Mouse (Mus musculus) intestine, embryonic 15.5 days (tissue): ENCODE data around the gene Shc2. TPM values are rescaled to one million over a fixed set of nuclear protein-coding genes. Genes with fewer than 3 reads are reported as not detected.

Experiments
- ATAC-seq: fragments of 200-750 bp; cut with Nextera tagmentation; 2 replicates; pipeline ENCODE4 v1.8.0; 2017; ENCODE audit warnings: moderate TSS enrichment, moderate library complexity
- H3K27ac ChIP-seq: fragments of 300-500 bp; sonication (generic); 2 replicates; pipeline ENCODE4 v1.5.1; 2015; ENCODE audit warnings: mild to moderate bottlenecking, inconsistent platforms
- H3K27me3 ChIP-seq: fragments of 300-500 bp; sonication (generic); replicated peaks from 2 replicates; pipeline ENCODE4 v1.6.1; 2015; ENCODE audit warnings: inconsistent platforms
- H3K36me3 ChIP-seq: fragments of 300-500 bp; sonication (generic); 2 replicates; pipeline ENCODE4 v1.6.1; 2015; ENCODE audit warnings: inconsistent platforms
- H3K4me1 ChIP-seq: fragments of 300-500 bp; sonication (generic); replicated peaks from 2 replicates; pipeline ENCODE4 v1.6.1; 2015; ENCODE audit warnings: inconsistent platforms
- H3K4me2 ChIP-seq: fragments of 300-500 bp; sonication (generic); replicated peaks from 2 replicates; pipeline ENCODE4 v1.6.1; 2015; ENCODE audit warnings: mild to moderate bottlenecking, inconsistent platforms
- H3K4me3 ChIP-seq: fragments of 300-500 bp; sonication (generic); replicated peaks from 2 replicates; pipeline ENCODE4 v1.5.1; 2015; ENCODE audit warnings: inconsistent platforms
- H3K9ac ChIP-seq: fragments of 300-500 bp; sonication (generic); 2 replicates; pipeline ENCODE4 v1.6.1; 2015; ENCODE audit warnings: inconsistent platforms
- H3K9me3 ChIP-seq: fragments of 300-500 bp; sonication (generic); 2 replicates; pipeline ENCODE4 v1.6.1; 2016; ENCODE audit warnings: inconsistent platforms
- WGBS: fragments of 180-500 bp; shearing (Covaris S2); methylation state at CpG from one replicate; pipeline ENCODE4 v1.1.7; 2015; 5-methylcytosine and 5-hydroxymethylcytosine counted together
- polyA plus RNA-seq: library from polyadenylated mRNA; unstranded; fragments of >200 nt; fragmentation: Nextera tagmentation; extraction: Ambion mirVana; gene quantifications from 2 replicates; pipeline ENCODE4 v1.2.1, GENCODE M21; 2015

Gene Shc2
- polyA plus RNA-seq, 1 experiment from 2014 or later: 8.2 TPM

DNA sequence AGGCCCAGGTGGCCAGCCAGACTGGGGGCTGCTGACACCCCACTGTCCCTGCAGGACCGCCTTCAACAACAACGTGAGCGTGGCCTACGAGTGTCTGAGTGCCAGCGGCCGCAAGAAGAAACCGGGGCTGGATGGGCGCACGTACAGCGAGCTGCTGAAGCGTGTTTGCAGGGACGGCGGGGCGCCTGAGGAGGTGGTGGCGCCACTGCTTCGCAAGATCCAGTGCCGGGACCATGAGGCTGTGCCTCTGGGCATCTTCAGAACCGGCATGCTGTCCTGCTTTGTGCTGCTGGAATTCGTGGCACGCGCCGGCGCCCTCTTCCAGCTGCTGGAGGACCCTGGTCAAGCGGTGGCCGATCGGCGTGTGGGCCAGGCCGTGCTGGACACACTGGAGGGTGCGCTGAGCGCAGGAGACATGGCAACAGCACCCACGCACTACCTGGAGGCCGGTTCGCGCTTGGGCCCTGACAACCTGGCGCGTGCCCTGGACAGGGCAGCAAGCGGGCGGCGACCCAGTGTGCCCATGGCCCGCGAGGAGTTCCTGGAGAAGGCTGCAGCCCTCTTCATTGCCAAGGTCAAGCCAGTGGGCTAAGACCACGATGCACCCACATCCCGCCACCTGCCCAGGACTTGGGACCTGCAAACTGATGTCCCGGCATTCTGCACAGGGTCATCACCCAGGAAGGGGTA lies 37.8 kb upstream of the Shc2 start:
- Histone ChIP-seq H3K27me3 (no peaks in the 10 kb centered on the region), H3K27ac (no peak overlapping the region), H3K36me3 (no peaks in the 10 kb centered on the region), H3K4me3 (no peak overlapping the region), H3K9ac (no peak overlapping the region), H3K9me3 (no peaks in the 10 kb centered on the region), H3K4me1 (peaks cover 16% of the 10 kb centered on the region), H3K4me2 (no peak overlapping the region)
- 63% methylated on average over 44 of the region's 44 CpGs for WGBS
- no peak for ATAC-seq

DNA sequence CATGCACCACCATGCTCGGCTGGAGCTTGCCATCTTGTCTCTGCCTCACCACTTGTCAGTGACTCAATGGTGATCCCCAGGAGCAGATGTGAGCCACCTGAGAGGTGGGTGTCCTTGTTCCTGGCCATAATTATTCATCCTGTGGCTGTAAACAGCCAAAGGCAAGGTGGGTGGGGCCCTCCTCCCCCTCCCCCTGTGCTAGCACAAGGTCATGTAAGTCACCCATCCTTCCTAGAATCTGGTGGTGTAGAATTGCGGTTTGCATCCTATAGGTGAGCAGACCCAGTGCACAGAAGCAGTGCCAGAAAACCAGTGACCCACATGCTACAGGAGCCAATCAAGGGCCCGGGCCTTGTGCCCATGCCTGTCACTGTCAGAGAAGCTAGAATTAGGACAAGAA lies 35.3 kb upstream of the Shc2 start:
- Histone ChIP-seq H3K4me3 (no peak overlapping the region), H3K27ac (no peak overlapping the region), H3K4me1 (peaks cover 19% of the 10 kb centered on the region), H3K36me3 (no peaks in the 10 kb centered on the region), H3K27me3 (no peaks in the 10 kb centered on the region), H3K4me2 (no peak overlapping the region), H3K9me3 (no peaks in the 10 kb centered on the region), H3K9ac (no peak overlapping the region)
- WGBS: 92% methylated on average over 3 of the region's 3 CpGs
- no peak for ATAC-seq

DNA sequence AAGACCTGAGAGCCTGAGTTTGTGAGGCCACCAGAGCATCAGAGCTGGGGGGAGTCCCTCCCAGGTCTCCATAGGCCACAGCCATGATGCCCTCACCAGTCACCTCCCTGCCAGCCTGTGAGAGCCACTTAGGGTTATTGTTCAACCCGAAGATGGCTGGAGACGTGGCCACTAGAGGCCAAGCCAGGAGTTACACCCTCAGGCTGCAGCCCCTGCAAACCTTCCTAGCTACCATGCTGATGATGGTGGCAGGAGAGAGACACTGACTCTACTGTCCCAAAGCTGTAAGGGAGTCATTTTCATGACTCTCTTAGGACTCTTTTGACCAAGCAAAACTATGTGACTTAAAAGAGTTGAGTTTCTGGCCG lies 34.4 kb upstream of the Shc2 start:
- 51% methylated on average over 3 of the region's 3 CpGs for WGBS
- Histone ChIP-seq H3K4me3 (no peak overlapping the region), H3K9me3 (no peaks in the 10 kb centered on the region), H3K4me2 (peak overlapping the region; percentile 74; the same call in 1 of the 2 replicates), H3K27ac (peak overlapping the region; percentile 65; the same call in 1 of the 2 replicates), H3K4me1 (peaks cover 19% of the 10 kb centered on the region), H3K9ac (no peak overlapping the region), H3K27me3 (no peaks in the 10 kb centered on the region), H3K36me3 (no peaks in the 10 kb centered on the region)
- ATAC-seq: no peak

DNA sequence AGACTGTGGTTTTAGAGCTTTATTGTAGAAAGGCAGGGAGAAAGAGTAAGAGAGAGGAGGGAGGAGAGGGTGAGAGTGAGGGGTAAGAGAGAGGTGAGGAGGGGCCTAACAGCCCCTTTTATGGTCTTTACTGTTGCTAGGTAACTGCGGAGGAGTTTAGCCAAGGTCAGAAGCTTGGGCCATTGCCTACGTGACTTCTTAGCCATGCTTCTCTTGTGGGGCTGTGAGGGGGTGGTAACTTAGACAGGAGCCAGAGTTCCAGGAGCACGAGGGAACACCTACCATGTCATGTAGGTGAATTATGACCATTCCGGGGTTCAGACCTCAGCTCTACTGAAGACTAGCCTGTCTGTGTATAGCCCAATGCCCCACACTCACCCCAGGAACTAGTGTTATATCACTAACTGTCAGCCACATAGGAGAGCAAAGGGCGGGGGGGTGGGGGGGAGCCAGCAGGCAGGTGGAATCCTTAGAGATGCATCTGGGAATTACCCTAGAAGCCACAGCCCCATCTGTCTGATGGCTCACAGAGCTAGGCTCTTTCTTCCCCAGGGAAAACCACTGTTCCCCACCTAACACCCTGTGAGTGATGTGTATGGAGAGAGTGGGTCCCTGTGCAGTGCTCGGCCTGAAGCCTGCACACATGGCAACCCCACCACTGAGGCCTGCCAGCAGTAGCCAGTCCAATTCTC lies 33.8 kb upstream of the Shc2 start:
- no peak overlapping the region for H3K9ac ChIP-seq
- ATAC-seq: no peak
- H3K27me3 ChIP-seq: no peaks in the 10 kb centered on the region
- no peaks in the 10 kb centered on the region for H3K9me3 ChIP-seq
- peaks cover 19% of the 10 kb centered on the region for H3K4me1 ChIP-seq
- peak overlapping the region; percentile 4; the same call in 1 of the 2 replicates for H3K4me3 ChIP-seq
- peak overlapping the region; percentile 74 for H3K4me2 ChIP-seq
- no peaks in the 10 kb centered on the region for H3K36me3 ChIP-seq
- WGBS: 32% methylated on average over 6 of the region's 6 CpGs
- peak overlapping the region; percentile 65 for H3K27ac ChIP-seq

DNA sequence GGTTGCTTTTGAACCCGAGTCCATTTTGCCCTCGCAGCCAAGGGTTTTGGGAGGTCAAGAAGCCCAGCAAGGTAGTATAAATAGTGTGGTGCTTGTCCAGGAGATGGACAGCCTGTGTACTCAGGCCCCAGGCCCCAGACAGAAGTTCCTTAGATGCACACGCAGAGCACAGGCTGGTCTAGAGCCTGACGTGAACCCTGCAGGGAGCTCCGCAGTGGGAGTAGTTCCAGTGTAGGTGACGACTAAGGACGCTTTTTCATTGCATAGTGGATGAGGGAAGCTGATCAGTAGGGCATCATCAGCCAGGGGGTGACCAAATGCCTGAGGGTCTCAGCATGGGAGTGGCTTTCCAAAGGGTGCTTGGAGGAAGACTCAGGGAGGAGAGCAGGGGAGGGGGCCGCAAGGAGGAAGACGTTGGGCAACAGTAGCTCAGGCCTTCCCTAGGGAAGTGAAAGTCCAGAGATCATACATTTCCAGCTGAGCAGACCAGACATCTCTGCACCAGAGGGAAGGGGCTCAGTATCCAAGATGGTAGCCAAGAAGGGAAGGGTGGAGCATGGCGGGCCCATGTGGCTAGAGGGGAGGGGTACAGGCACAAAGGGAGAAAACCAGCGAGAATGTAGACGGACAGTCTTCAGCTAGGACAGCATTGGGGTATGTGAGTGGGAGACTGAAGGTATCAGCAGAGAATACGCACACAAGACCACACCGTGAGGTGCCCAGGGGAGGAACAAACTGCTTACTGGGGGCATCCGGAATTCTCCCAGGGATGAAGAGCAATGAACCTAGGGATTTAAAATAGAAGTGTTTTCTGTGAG lies 32.6 kb upstream of the Shc2 start:
- Histone ChIP-seq H3K9ac (peak overlapping the region; percentile 75), H3K27me3 (no peaks in the 10 kb centered on the region), H3K4me3 (peak overlapping the region; percentile 87), H3K4me1 (peaks cover 19% of the 10 kb centered on the region), H3K4me2 (peak overlapping the region; percentile 74), H3K27ac (peak overlapping the region; percentile 90), H3K36me3 (no peaks in the 10 kb centered on the region), H3K9me3 (no peaks in the 10 kb centered on the region)
- peak; percentile 27 for ATAC-seq
- 29% methylated on average over 15 of the region's 15 CpGs for WGBS

DNA sequence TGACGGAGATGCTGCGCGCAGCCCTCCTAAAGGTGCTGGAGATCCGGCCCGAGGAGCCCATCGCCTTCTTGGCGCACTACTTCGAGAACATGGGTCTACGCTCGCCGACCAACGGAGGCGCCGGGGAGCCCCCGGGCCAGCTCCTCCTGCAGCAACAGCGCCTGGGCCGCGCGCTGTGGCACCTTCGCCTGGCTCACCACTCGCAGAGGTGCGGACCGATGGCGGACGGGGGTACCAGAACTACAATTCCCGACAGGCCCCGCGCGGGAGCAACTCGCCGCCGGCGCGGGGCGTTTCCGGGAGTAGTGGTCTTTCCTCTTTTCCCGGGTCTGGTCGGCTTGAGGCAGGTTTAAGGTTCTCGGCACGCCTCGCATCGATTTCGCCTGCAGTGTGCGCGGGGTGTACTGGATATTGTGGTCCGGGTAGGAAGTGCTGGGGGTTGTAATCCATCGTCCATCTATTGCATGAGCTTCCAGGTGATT lies 31.9 kb upstream of the Shc2 start:
- no peaks in the 10 kb centered on the region for H3K27me3 ChIP-seq
- H3K4me2 ChIP-seq: peak overlapping the region; percentile 74
- no peaks in the 10 kb centered on the region for H3K36me3 ChIP-seq
- H3K27ac ChIP-seq: peak overlapping the region; percentile 90
- under 1% methylated on average over 47 of the region's 47 CpGs for WGBS
- no peaks in the 10 kb centered on the region for H3K9me3 ChIP-seq
- peak overlapping the region; percentile 87 for H3K4me3 ChIP-seq
- H3K9ac ChIP-seq: peak overlapping the region; percentile 75
- peak; percentile 73 for ATAC-seq
- H3K4me1 ChIP-seq: peaks cover 19% of the 10 kb centered on the region

DNA sequence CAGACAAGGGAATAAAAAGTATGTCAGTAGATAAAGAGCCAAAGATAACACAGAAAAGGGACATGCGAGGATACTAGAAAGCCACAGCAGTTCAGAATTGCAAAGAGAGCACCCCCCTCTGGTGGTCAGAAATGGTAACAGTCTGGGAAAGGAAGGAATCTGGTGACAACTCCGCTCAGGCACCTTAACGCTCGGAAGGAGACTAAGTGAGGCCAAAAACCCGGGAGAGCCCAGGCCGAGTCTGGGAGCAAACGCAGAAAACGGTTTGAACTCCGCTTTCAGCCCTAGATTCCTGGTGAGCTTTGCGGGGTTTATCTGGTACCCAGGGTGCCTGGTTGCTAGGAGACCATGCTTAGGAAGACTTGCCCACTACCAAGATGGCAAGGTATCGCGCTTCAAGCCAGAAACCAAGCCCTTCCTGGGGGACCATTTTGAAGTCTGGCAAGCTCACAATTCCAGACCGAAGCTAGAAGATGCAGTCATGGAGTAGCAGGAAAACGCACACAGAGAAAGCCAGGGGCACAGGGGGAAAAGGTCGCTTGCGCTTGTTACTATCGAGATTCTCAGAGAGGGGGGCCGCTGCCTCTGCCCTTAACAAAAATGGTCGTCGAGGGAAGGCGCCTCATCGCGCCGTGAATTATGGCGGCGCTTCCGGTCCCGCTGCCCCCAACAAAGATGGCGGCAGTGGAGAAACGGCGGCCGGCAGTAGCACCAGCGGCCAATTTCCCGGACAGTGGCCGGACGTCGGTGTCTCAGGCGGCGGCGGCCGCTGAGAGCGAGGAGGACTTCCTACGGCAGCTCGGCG lies 31.3 kb upstream of the Shc2 start, which contains the start of gene Tpgs1:
Gene Tpgs1, plus strand, starts transcription at position 599 of the 805 bp plus-strand sequence.
- ATAC-seq: peak; percentile 83
- Histone ChIP-seq H3K27me3 (no peaks in the 10 kb centered on the region), H3K9ac (peak within 1 kb of the TSS; percentile 75), H3K4me2 (peak within 1 kb of the TSS; percentile 74), H3K4me3 (peak within 1 kb of the TSS; percentile 87), H3K4me1 (peaks cover 21% of the 10 kb centered on the region), H3K27ac (peak within 1 kb of the TSS; percentile 90), H3K9me3 (no peaks in the 10 kb centered on the region), H3K36me3 (no peaks in the 10 kb centered on the region)
- under 1% methylated on average over 45 of the region's 45 CpGs for WGBS

DNA sequence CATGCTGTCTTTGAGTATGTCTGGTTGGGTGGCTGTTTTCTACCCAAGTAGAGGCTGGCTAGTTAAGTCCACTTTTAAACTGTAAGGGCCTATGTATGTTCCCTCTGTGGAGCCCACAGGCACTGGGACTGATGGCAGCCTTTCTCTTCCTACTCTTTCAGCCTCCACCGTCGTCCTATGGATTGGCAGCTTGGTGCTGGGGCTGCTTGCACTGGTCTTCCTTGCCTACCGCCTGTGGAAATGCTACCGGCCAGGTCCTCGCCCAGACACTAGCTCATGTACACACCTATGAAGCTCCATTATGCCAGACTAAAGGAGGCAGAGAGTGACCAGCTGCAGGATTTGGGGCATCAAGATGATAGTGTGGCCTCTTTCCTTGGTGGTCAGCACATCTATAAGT lies 30.4 kb upstream of the Shc2 start:
- WGBS: 72% methylated on average over 5 of the region's 5 CpGs
- Histone ChIP-seq H3K9ac (no peak overlapping the region), H3K27ac (no peak overlapping the region), H3K4me2 (no peak overlapping the region), H3K4me3 (no peak overlapping the region), H3K36me3 (no peaks in the 10 kb centered on the region), H3K4me1 (peaks cover 25% of the 10 kb centered on the region), H3K27me3 (no peaks in the 10 kb centered on the region), H3K9me3 (no peaks in the 10 kb centered on the region)
- no peak for ATAC-seq

DNA sequence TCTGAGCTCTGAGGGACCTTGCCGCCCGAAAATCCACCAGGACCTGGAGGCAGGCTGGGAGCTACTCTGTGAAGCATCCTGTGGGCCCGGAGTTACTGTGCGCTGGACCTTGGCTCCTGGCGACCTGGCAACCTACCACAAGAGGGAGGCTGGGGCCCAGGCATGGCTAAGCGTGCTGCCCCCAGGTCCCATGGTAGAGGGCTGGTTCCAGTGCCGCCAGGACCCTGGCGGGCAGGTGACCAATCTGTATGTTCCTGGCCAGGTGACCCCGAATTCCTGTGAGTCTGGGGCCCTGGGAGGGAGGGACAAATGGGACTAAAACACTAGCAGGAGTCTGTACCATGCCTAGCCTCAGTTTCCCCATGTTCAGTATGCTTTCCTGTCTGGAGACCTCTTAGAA lies 28.8 kb upstream of the Shc2 start:
- WGBS: 82% methylated on average over 9 of the region's 9 CpGs
- no peaks in the 10 kb centered on the region for H3K9me3 ChIP-seq
- H3K4me3 ChIP-seq: no peak overlapping the region
- H3K36me3 ChIP-seq: no peaks in the 10 kb centered on the region
- no peak overlapping the region for H3K9ac ChIP-seq
- H3K4me2 ChIP-seq: no peak overlapping the region
- H3K27ac ChIP-seq: no peak overlapping the region
- ATAC-seq: no peak
- H3K27me3 ChIP-seq: no peaks in the 10 kb centered on the region
- peaks cover 19% of the 10 kb centered on the region for H3K4me1 ChIP-seq

DNA sequence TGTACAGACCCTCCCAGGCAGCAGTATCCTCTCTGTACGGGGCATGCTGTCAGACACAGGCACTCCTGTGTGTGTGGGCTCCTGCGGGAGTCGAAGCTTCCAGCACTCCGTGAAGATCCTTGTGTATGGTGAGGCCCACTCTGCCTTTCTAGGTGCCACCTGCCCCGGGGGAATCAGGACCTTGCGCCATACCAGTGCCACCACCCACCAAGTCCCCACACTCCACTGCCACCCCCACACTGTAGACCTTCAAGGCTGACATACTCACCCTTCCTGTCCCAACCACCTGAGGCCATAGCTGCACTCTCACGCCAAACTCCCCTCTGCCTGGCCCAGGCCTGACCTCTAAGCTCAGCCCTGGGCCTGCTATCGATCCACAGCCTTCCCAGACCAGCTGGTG lies 27.3 kb upstream of the Shc2 start:
- Histone ChIP-seq H3K4me1 (peaks cover 6% of the 10 kb centered on the region; the same call in 1 of the 2 replicates), H3K4me3 (no peak overlapping the region), H3K9me3 (no peaks in the 10 kb centered on the region), H3K27me3 (no peaks in the 10 kb centered on the region), H3K9ac (no peak overlapping the region), H3K27ac (no peak overlapping the region), H3K36me3 (no peaks in the 10 kb centered on the region), H3K4me2 (peak overlapping the region; percentile 5; the same call in 1 of the 2 replicates)
- 82% methylated on average over 8 of the region's 8 CpGs for WGBS
- no peak for ATAC-seq

DNA sequence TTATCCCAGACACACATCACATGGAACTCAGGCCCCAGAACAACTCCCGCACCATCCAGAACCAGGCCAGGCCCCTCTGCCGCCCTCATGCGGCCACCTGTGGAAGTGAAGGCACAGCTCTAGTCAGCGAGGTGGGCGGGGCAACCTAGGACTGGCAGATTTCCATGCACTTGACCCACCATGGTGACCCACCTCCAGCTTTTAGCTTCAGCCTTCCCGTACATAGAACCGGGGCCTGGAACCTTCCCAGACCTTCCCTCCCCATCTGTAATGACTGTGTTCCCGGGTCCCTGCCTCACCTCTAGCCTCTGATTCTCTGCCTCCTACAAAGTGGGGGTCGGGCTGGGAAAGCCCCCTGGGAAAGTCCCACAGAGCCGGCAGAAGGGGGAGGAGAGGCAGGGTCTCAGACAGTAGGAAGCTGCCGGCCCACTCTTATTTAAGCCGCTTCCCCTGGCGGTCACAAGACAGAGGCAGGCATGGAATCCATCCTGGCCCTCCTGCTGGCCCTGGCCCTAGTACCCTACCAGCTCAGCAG lies 26.5 kb upstream of the Shc2 start, which contains the start of gene Madcam1:
Gene Madcam1, plus strand, starts transcription at position 429 of the 535 bp plus-strand sequence.
- Histone ChIP-seq H3K4me3 (no peak within 1 kb of the TSS), H3K27ac (no peak within 1 kb of the TSS), H3K9me3 (no peaks in the 10 kb centered on the region), H3K27me3 (no peaks in the 10 kb centered on the region), H3K9ac (no peak within 1 kb of the TSS), H3K4me2 (peak within 1 kb of the TSS; percentile 5; the same call in 1 of the 2 replicates), H3K4me1 (peaks cover 6% of the 10 kb centered on the region; the same call in 1 of the 2 replicates), H3K36me3 (no peaks in the 10 kb centered on the region)
- peak; percentile 21; the same call in 1 of the 2 replicates for ATAC-seq
- WGBS: 12% methylated on average over 13 of the region's 13 CpGs
